Mouse (Mus musculus) olfactory bulb, adult 2 months (tissue): Measurements from ENCODE around the gene Sox5.

Experiments used
- CTCF ChIP-seq: fragments of 200-500 bp; IDR thresholded peaks from 2 replicates; pipeline ENCODE4 v1.5.1; 2012; ENCODE audit warnings: low read depth, mild to moderate bottlenecking, low read length, moderate library complexity; ENCODE audit not compliant: insufficient read depth
- POLR2A ChIP-seq: fragments of 200-500 bp; IDR thresholded peaks from 2 replicates; pipeline ENCODE4 v1.6.1; 2012; ENCODE audit warnings: mild to moderate bottlenecking, low read depth, low read length, moderate library complexity; ENCODE audit not compliant: insufficient read depth

- TF ChIP-seq CTCF (no peak), POLR2A (no peak)
Measured at GRCm38 (mm10) chr6:143855421-143855820, 926.4 kb downstream of the Sox5 start.
